Mouse (Mus musculus): ENCODE measurements around the gene Nhsl1.

Gene Nhsl1

GRCm38 (mm10) chr10:18453380-18453779 lies 134.6 kb downstream of the Nhsl1 start:
- DNase-seq, result peak; percentile 92 to 93

GRCm38 (mm10) chr10:18454161-18454560 lies 135.4 kb downstream of the Nhsl1 start:
- no peak for DNase-seq

GRCm38 (mm10) chr10:18455301-18455920 lies 136.6 kb downstream of the Nhsl1 start:
- DNase-seq, result peak; percentile 75 to 78

- no peak for DNase-seq
These were observed 139.2 kb downstream of the Nhsl1 start for GRCm38 (mm10) chr10:18457808-18458475.

GRCm38 (mm10) chr10:18461336-18461735 lies 142.6 kb downstream of the Nhsl1 start:
- no peak for DNase-seq

GRCm38 (mm10) chr10:18463071-18463841 lies 144.5 kb downstream of the Nhsl1 start:
- DNase-seq, result no peak

GRCm38 (mm10) chr10:18468396-18468795 lies 149.6 kb downstream of the Nhsl1 start:
- no peak for DNase-seq

- DNase-seq, result no peak
These were observed 150.7 kb downstream of the Nhsl1 start for GRCm38 (mm10) chr10:18469279-18470135.

GRCm38 (mm10) chr10:18470351-18471060 lies 151.7 kb downstream of the Nhsl1 start:
- no peak for DNase-seq

- DNase-seq, result no peak
These were observed 152.9 kb downstream of the Nhsl1 start for GRCm38 (mm10) chr10:18471648-18472047.

GRCm38 (mm10) chr10:18475126-18475525 lies 156.3 kb downstream of the Nhsl1 start:
- DNase-seq, result no peak

- DNase-seq, result no peak
These were observed 159.5 kb downstream of the Nhsl1 start for GRCm38 (mm10) chr10:18478294-18478693.

GRCm38 (mm10) chr10:18479285-18479684 lies 160.5 kb downstream of the Nhsl1 start:
- DNase-seq, result no peak

- no peak for DNase-seq
These were observed 162.1 kb downstream of the Nhsl1 start for GRCm38 (mm10) chr10:18480836-18481235.

- peak; percentile 46 to 54 for DNase-seq
These were observed 163.9 kb downstream of the Nhsl1 start for GRCm38 (mm10) chr10:18482558-18483141.

- DNase-seq, result no peak
These were observed 164.9 kb downstream of the Nhsl1 start for GRCm38 (mm10) chr10:18483658-18484057.

GRCm38 (mm10) chr10:18484731-18485130 lies 165.9 kb downstream of the Nhsl1 start:
- no peak for DNase-seq

- no peak for DNase-seq
These were observed 169.5 kb downstream of the Nhsl1 start for GRCm38 (mm10) chr10:18488239-18488803.

GRCm38 (mm10) chr10:18489936-18490335 lies 171.2 kb downstream of the Nhsl1 start:
- peak; percentile 23 to 27 for DNase-seq

GRCm38 (mm10) chr10:18491952-18492351 lies 173.2 kb downstream of the Nhsl1 start:
- no peak for DNase-seq
